Mouse (Mus musculus): ENCODE data around the gene Capzb.
A peak's percentile ranks its signal among the peaks of the same experiment; 100 is the strongest.

The Capzb gene

DNA sequence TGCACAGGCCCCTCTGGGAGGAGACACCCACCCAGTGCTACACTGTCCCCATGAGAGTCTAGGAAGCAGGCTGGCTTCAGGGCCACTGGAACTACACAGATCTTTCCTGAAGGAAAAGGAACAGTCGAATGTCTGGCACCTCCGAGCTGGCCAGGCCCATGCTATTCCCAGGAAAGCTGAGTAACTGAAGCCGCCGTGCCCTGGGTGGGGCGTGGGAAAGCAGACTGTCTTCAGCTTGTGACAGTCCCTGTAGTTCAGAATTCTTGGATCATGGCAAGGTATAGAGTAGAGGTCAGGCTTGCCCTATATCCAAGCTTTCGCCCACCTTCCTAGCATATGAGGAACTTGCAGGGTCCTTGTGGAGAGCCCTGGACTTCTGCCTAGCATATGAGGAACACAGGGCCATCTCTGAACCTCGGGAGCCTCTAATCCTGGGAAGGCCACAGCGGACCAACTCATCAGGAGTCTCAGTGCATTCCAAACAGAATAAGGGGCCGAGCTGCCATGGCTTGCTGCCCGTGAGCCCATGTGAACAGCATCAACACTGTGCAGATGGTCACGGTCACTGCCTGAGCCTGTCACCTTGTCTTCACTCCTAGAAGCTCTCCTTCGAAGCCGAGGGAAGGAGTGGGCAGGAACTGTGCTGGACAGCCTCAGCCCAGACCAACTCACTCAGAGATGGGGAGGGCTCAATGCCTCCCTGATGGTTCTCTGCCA lies 73.2 kb downstream of the Capzb start:
- DNase-seq (ENCODE audit: low read depth, low spot score), result no peak

GRCm38 (mm10) chr4:139266500-139266865 lies 73.8 kb downstream of the Capzb start:
- no peak for DNase-seq (ENCODE audit: low read depth, low spot score)

- no peak for DNase-seq (ENCODE audit: low read depth, low spot score)
Measured at GRCm38 (mm10) chr4:139267335-139267734, 74.6 kb downstream of the Capzb start.

GRCm38 (mm10) chr4:139268242-139268641 lies 75.5 kb downstream of the Capzb start:
- no peak for DNase-seq (ENCODE audit: low read depth, low spot score)

- no peak for DNase-seq (ENCODE audit: low read depth, low spot score)
Measured at GRCm38 (mm10) chr4:139270168-139270567, 77.5 kb downstream of the Capzb start.

GRCm38 (mm10) chr4:139271562-139271961 lies 78.9 kb downstream of the Capzb start:
- no peak for DNase-seq (ENCODE audit: low read depth, low spot score)

DNA sequence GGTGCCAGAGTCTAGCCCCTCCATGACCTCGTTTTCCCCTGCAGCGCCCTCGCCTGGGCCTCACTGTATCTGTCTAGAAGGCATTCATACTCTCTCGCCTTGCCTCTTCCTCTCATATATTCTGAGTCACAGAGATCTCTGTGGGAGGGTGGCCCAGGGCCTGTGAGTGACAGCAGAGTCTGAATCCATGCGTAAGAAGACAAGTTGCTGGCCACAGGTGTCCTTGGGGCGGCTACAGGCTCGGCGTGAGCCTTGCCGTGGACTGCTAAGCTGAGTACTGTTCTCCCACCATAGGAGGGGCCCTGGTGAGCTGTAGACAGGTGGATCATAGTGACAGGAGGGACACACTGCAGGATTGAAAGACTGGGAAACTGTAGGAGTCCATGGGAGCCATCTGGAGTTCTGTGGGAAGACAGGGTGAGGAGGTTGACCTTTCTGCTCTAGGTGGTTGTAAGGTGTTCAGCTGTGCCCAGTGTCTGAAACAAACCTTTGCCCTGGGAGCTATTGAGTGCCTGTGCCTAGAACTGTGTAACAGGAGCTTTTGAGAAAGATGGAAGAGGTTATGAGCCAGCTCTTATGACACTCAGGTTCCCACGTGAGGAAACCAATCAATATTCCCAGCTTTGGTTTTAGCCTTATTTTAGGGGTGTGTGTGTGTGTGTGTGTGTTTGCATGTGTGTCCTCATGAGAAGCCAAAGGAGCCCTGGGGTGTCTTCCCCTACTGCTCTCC lies 80.4 kb downstream of the Capzb start:
- DNase-seq (ENCODE audit: low read depth, low spot score), result no peak

- no peak for DNase-seq (ENCODE audit: low read depth, low spot score)
Measured at GRCm38 (mm10) chr4:139274573-139274972, 81.9 kb downstream of the Capzb start.

- no peak for DNase-seq (ENCODE audit: low read depth, low spot score)
Measured at GRCm38 (mm10) chr4:139276411-139276810, 83.7 kb downstream of the Capzb start.

DNA sequence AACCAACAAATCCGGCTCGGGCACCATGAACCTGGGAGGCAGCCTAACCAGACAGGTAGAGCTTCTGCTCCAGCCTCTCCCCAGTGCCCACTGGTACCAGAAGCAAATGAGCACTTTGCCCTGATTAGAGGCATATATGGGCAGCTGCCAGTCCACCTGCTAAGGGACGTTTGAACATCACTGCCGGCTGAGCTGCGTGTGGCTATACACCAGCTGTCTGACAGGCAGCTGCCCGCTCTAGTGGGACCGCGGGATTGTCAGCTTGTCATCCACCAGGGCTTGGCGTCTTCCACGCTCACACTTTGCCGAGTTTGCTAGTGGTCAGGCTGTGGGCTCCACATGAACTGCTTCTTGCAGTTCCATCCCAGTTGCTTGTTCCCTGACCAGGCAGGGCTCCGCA lies 87.8 kb downstream of the Capzb start:
- DNase-seq (ENCODE audit: low read depth, low spot score), result no peak

DNA sequence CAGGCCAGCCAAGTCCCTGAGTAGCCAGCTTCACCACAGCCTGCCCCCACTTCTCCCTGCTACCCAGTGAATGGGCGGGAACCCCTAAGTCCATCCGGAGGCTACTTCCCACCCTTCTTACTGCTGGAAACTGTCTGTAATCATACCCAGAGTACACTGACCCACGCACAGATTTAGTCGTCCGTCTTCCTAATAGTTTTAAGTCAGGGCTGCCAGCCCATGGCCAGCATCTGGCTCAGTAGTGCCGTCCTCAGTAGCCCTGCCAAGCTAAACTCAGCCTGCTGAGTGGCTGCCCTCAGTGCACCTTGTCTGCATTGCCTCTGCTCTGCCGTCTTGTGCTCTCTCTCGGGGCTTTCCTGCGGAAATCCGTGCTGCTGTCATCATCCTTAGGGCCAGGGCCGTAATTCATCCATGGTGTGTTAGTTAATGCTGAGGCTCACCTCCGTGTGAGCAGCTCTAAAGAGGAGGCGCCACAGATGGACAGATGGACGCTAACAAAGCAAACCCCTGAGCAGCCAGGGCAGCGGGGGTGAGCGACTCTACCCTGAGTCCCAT lies 89.2 kb downstream of the Capzb start:
- no peak for DNase-seq (ENCODE audit: low read depth, low spot score)

GRCm38 (mm10) chr4:139282955-139283417 lies 90.3 kb downstream of the Capzb start:
- no peak for DNase-seq (ENCODE audit: low read depth, low spot score)

- DNase-seq (ENCODE audit: low read depth, low spot score), result no peak
Measured at GRCm38 (mm10) chr4:139284877-139285276, 92.2 kb downstream of the Capzb start.

- no peak for DNase-seq (ENCODE audit: low read depth, low spot score)
Measured at GRCm38 (mm10) chr4:139286234-139286633, 93.5 kb downstream of the Capzb start.

DNA sequence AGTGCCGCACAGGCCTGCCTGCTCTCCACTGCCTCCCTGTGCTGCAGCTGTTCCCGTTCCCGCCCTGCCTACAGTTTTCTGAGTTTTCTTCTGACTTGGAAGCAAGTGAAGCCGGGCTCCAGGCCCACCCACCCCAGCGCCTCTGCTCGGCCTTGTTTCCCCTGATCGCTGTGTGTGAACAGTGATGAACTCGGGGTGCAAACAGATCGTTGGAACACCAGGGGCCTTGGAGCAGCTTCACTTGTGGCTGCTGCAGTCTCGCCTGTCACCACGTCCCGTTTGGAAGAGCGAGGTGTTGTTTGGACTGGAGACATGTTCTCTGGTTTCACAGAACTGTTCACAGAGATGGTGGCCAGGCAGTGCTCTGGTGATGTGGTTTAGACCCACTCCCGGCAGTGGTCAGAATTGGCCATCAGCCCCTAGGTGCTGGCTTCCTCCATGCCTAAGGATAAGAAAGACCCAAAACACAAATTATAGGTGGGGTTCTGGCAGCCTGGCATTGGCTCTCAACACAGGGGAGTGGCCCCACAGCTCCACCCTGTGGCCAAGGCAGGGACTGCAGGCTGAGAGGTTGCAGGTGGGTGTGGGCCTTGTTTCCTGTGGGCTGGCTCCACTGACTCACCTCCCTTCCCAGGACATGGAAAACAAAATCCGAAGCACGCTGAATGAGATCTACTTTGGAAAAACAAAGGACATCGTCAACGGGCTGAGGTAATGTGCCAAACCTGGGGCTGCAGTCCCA lies 94.6 kb downstream of the Capzb start:
- peak; percentile 91 for DNase-seq (ENCODE audit: low read depth, low spot score)

DNA sequence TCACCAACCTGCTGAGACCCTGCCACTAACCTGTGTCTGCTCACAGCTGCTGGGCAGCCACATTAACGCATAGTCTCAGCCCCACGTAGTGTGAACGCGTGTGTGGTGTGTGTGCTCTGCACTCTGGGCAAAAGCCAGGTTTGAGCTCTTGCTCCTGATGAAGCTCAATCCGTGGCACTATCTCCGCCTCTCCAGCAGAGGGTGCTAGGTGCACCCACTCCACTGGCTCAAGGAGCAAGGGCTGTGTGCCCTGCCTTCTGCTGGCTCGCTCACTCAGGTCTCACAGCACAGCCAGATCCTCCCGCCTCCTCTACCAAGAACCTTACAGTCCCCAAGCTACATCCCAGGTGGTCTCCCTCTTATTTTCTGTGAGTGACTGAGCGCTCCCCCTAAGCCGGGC lies 96.3 kb downstream of the Capzb start:
- DNase-seq (ENCODE audit: low read depth, low spot score), result peak; percentile 87

DNA sequence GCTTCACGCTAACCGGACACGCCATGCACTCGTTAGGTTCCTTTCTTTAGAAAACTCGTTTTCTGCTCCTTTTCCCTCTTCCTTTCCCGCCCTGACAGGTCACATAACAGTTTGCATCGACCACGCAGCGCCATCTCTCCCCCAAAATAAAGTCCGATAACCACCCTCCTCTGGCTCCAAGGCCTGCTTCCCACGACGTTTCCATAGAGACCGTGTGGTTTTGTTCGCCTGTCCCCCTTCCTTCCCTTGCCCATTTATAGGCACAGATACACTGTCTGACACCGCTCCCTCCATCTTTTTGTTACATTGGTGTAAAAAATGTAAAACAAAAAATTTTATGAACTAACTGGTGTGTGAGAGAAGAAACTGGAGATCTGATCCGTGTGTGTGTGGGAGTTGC lies 98.4 kb downstream of the Capzb start:
- no peak for DNase-seq (ENCODE audit: low read depth, low spot score)

DNA sequence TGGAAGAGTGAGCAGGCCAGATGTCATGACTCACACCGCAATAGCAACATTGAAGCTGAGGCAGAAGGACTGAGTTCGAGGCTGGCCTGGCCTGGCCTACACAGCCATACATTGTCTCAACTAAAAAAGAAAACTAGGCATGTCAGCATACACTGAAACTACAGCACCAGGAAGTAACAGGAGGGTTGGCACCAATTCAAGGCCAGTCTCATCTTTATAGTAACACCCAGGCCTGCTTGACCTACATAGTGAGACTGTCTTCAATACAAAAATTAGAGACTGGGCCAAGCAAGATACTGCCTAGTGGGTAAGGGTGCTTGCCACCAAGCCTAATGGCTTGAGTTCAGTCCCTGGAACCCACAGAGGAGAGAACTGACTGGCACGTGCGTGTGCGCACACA lies 99.3 kb downstream of the Capzb start:
- DNase-seq (ENCODE audit: low read depth, low spot score), result no peak

- no peak for DNase-seq (ENCODE audit: low read depth, low spot score)
Measured at GRCm38 (mm10) chr4:139297566-139297965, 104.9 kb downstream of the Capzb start.

DNA sequence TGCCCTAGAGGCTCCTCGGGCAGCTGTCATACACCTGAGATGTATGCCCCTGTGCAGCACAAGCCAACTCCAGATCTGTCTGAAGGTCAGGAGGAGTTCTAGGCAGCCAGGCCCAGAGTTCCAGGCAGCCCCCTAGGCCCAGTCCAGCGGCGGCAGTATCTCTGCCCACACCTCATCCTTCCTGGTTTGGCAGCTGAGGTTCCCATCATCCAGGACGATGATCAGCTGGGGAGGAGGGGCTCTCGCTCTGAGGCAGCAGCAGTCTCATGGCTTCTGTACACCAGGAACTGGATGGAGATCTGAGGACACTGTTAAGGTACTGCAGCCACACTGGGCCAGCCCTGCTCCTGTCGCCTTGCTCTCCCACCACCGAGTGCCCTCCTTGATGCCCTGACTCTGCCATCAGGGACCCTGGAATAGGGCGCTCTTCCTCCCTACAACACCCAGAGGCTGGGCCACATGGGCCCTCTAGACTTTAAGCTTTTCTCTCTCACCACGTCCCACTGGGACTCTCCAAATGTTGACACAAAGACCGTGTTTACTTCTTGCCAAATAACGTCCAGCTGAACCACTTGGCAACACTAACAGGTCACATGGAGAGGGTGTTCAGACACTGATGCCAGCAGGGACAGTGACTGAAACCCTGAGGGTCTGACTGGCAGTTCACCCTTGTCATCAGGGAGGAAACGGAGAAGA lies 106.1 kb downstream of the Capzb start:
- no peak for DNase-seq (ENCODE audit: low read depth, low spot score)

DNA sequence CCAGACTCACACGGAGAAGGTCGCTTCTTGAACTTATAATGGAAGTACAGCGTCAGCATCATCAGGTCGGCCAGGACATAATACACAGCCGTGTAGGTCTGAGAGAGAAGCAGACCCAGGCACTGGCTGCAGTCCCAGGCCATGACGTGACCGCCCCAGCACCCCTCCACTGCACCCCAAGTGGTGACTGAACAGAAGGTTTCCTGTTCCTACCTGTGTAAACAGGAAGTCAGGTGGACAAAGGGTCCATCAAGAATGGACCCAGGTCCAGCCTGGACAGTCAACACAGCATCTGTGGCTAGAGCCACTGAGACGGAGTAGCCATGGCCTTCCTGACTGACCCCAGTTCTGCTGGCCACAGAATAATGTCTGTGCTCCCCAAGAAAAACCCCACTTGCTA lies 109.1 kb downstream of the Capzb start:
- no peak for DNase-seq (ENCODE audit: low read depth, low spot score)

GRCm38 (mm10) chr4:139302241-139302640 lies 109.5 kb downstream of the Capzb start:
- DNase-seq (ENCODE audit: low read depth, low spot score), result peak; percentile 46

Data from ZHBTc4 (cell line).